Mouse (Mus musculus) thymus, adult 2 months (tissue): ENCODE results near the gene Fam161a.

ENCODE experiments used
- CTCF ChIP-seq: fragments of 200-500 bp; IDR thresholded peaks from 2 replicates; pipeline ENCODE4 v1.5.1; 2012; ENCODE audit warnings: mild to moderate bottlenecking, control low read depth, low read length, moderate library complexity, borderline replicate concordance; ENCODE audit not compliant: control insufficient read depth, poor library complexity, insufficient read depth; ENCODE audit errors: extremely low read depth
- POLR2A ChIP-seq: fragments of 200-500 bp; IDR thresholded peaks from 2 replicates; pipeline ENCODE4 v1.6.1; 2012; ENCODE audit warnings: mild to moderate bottlenecking, low read length, control low read depth, moderate library complexity; ENCODE audit not compliant: control insufficient read depth, poor library complexity, insufficient read depth; ENCODE audit errors: extremely low read depth

GRCm38 (mm10) chr11:23028957-23029356 lies 21.6 kb downstream of the Fam161a start:
- TF ChIP-seq POLR2A (no peak), CTCF (no peak)
